Mouse (Mus musculus) limb, embryonic 11.5 days (tissue): Measurements from ENCODE around the gene Trim17. TPM values are rescaled to one million over a fixed set of nuclear protein-coding genes. Genes with fewer than 3 reads are reported as not detected.
A peak's percentile ranks its signal among the peaks of the same experiment; 100 is the strongest.

Experiments used
- ATAC-seq: fragments of 200-750 bp; cut with Nextera tagmentation; 2 replicates; pipeline ENCODE4 v1.8.0; 2017; ENCODE audit warnings: low read depth; ENCODE audit not compliant: insufficient number of reproducible peaks, low FRiP score, low TSS enrichment
- DNase-seq: peaks from one replicate; pipeline ENCODE4 v3.0.0-alpha.2; 2015; ENCODE audit warnings: low spot score
- H3K27ac ChIP-seq: fragments of 300-500 bp; sonication (generic); replicated peaks from 2 replicates; pipeline ENCODE4 v1.5.1; 2014; ENCODE audit warnings: low read depth, mild to moderate bottlenecking, low read length
- H3K27me3 ChIP-seq: fragments of 300-500 bp; sonication (generic); 2 replicates; pipeline ENCODE4 v1.6.1; 2014; ENCODE audit warnings: mild to moderate bottlenecking, low read length, mixed read lengths; ENCODE audit not compliant: control insufficient read depth, insufficient read depth
- H3K36me3 ChIP-seq: fragments of 300-500 bp; sonication (generic); 2 replicates; pipeline ENCODE4 v1.6.1; 2014; ENCODE audit warnings: mild to moderate bottlenecking, low read length, moderate library complexity, mixed read lengths; ENCODE audit not compliant: control insufficient read depth, insufficient read depth
- H3K4me1 ChIP-seq: fragments of 300-500 bp; sonication (generic); 2 replicates; pipeline ENCODE4 v1.6.1; 2014; ENCODE audit warnings: low read length, mixed read lengths; ENCODE audit not compliant: control insufficient read depth, insufficient read depth
- H3K4me2 ChIP-seq: fragments of 300-500 bp; sonication (generic); 2 replicates; pipeline ENCODE4 v1.6.1; 2014; ENCODE audit warnings: low read depth, mild to moderate bottlenecking, moderate library complexity; ENCODE audit not compliant: severe bottlenecking
- H3K4me3 ChIP-seq: fragments of 300-500 bp; sonication (generic); 2 replicates; pipeline ENCODE4 v1.5.1; 2014; ENCODE audit warnings: low read depth, low read length
- H3K9ac ChIP-seq: fragments of 300-500 bp; sonication (generic); 2 replicates; pipeline ENCODE4 v1.6.1; 2014; ENCODE audit warnings: mild to moderate bottlenecking, low read length
- H3K9me3 ChIP-seq: fragments of 300-500 bp; sonication (generic); 2 replicates; pipeline ENCODE4 v1.6.1; 2016; ENCODE audit warnings: low read length; ENCODE audit not compliant: control insufficient read depth
- WGBS: fragments of 180-500 bp; shearing (Covaris S2); extraction: QIAGEN DNeasy Blood & Tissue Kit; methylation state at CpG from one replicate; pipeline ENCODE4 v1.1.7; 2014; 5-methylcytosine and 5-hydroxymethylcytosine counted together
- polyA plus RNA-seq: library from polyadenylated mRNA; unstranded; fragments of >200 nt; fragmentation: Nextera tagmentation; extraction: Ambion mirVana; gene quantifications from 2 replicates; pipeline ENCODE4 v1.2.1, GENCODE M21; 2014

Gene Trim17
- polyA plus RNA-seq, 1 experiment from 2014 or later, result 0.25 TPM

DNA sequence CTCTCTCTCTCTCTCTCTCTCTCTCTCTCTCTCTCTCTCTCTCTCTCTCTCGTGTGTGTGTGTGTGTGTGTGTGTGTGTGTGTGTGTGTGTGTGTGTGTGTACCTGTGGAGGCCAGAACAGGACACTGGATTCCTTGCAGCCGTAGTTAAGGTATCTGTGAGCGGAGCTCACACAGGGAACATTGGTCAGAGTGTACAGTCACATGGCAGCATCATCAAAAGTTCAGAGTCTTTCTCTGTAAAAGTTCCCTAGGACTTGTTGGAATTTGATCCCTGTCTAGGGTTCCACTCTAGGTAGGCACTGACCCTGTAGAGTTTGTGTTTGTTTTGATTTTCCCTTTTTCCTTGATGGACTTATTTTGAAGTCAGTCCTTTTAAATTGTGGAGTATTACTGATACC, 27.8 kb upstream of the Trim17 start:
- no peaks in the 10 kb centered on the region for H3K4me1 ChIP-seq
- no peak for DNase-seq
- no peak for ATAC-seq
- H3K9me3 ChIP-seq, result no peaks in the 10 kb centered on the region
- H3K27me3 ChIP-seq, result no peaks in the 10 kb centered on the region
- no peak overlapping the region for H3K9ac ChIP-seq
- H3K27ac ChIP-seq, result no peak overlapping the region
- H3K4me2 ChIP-seq, result no peak overlapping the region
- WGBS, result 79% methylated on average over 2 of the region's 3 CpGs
- H3K4me3 ChIP-seq, result no peak overlapping the region
- peaks cover 5% of the 10 kb centered on the region; the same call in 1 of the 2 replicates for H3K36me3 ChIP-seq

DNA sequence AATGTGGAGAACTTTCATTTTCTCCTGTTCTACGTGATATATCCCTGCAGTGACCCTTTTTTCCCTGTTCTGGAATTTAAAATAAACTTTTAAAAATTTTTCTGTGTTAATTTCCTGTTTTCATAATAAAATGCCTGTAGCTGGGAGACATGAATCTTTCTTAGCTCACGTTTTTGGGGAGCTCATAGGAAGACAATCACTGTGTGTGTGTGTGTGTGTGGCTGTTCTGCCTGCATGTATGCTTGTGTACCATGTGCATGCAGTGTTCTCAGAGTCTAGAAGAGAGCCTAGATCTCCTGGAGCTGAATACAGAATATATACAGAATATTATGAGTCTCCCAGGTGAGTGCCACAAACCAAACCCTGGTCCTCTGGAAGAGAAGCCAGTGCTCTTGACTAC, 27.4 kb upstream of the Trim17 start:
- no peaks in the 10 kb centered on the region for H3K27me3 ChIP-seq
- no peaks in the 10 kb centered on the region for H3K4me1 ChIP-seq
- ATAC-seq (no peak), DNase-seq (no peak)
- 80% methylated on average over 2 of the region's 2 CpGs for WGBS
- H3K4me3 ChIP-seq, result no peak overlapping the region
- H3K9me3 ChIP-seq, result no peaks in the 10 kb centered on the region
- no peak overlapping the region for H3K4me2 ChIP-seq
- no peak overlapping the region for H3K27ac ChIP-seq
- peaks cover 8% of the 10 kb centered on the region for H3K36me3 ChIP-seq
- H3K9ac ChIP-seq, result no peak overlapping the region

DNA sequence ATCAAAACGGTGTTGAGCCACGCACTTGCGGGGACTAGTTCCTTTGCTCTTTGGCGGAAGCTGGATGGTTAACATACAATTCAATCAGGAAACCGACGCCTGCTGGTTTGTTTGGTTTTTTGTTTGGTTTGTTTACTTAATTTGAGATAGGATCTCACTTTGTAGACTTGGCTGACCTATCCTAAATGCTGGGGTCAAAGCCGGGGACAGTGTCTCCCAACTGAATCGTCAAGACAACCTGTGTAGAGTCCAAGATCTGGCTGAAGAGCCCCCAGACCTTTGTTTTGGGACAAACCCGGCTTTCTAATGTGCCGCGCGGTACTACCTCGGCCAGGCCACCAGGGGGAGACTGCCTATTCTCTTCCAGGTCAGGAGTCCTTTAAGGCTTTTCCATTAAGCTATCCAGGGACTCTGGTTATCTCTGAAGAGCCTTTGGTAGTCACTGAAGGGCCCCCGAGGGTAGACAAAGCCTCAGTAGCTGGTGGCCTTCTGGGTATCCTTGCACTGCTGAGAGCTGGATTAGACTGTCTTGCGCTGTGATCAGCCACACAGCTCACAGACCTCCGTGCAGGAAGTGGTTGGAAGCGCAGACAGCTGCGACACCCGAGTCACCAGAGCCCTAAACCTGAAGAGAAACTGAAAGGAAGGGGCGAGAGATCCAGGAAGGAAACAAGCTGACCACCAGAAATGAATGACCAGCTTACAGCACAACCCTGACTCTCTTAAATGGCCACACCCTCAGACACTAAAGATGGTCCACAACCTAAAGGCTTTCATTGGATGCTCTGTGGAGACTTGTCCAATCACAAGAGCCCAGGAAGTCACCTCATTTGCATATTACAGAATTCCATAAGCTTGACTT, 26.5 kb upstream of the Trim17 start:
- Histone ChIP-seq H3K27me3 (no peaks in the 10 kb centered on the region), H3K36me3 (peaks cover 12% of the 10 kb centered on the region), H3K4me1 (no peaks in the 10 kb centered on the region), H3K4me3 (no peak overlapping the region), H3K9ac (no peak overlapping the region), H3K9me3 (no peaks in the 10 kb centered on the region), H3K4me2 (peak overlapping the region; percentile 12; the same call in 1 of the 2 replicates), H3K27ac (no peak overlapping the region)
- ATAC-seq (no peak), DNase-seq (peak; percentile 85)
- WGBS, result 35% methylated on average over 20 of the region's 20 CpGs

DNA sequence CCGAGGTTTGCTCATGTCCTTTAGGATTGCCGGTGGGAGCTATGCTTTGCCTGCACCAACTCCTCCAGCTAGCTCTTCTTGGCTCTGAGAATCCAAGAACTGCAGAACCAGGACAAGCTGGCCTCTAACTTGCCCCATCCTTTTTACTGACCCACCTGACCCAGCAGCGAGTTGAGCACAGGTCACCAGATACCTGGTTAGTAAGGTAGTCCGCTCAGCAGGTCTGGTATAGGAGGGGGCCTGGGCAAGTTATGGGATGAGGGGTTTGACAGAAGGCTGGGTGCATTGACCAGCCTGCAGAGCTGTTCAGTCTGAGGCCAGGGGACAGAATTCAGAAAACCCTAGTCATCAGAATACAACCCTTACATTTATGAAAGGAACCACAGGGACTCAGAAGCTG, 25.4 kb upstream of the Trim17 start:
- Histone ChIP-seq H3K36me3 (peaks cover 16% of the 10 kb centered on the region), H3K9me3 (no peaks in the 10 kb centered on the region), H3K4me3 (no peak overlapping the region), H3K4me2 (no peak overlapping the region), H3K27me3 (no peaks in the 10 kb centered on the region), H3K4me1 (no peaks in the 10 kb centered on the region), H3K27ac (no peak overlapping the region), H3K9ac (no peak overlapping the region)
- no peak for DNase-seq
- ATAC-seq, result no peak
- 73% methylated on average over 4 of the region's 4 CpGs for WGBS

DNA sequence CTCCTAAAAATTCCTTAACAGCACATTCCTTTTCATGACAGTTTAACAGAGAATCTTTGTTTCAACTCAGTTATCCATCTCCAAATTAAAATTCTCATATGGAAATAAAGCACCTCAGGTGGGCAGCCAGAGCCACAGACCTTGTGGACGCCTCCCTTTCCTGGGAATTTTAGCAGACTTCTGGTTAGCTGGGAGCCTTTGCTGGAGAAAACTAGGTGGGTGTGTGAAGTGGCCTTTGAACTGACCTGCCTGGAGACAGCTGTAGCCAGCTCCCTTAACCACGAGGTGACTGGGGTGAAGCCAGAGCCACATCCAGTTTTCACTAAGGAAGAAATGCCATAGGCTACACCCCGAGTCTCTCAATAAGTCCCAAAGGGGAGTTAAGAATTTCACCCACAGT, 24.8 kb upstream of the Trim17 start:
- Histone ChIP-seq H3K4me2 (no peak overlapping the region), H3K9ac (no peak overlapping the region), H3K27me3 (no peaks in the 10 kb centered on the region), H3K4me1 (no peaks in the 10 kb centered on the region), H3K4me3 (no peak overlapping the region), H3K9me3 (no peaks in the 10 kb centered on the region), H3K36me3 (peaks cover 16% of the 10 kb centered on the region), H3K27ac (no peak overlapping the region)
- WGBS, result 50% methylated on average over 3 of the region's 3 CpGs
- no peak for ATAC-seq
- no peak for DNase-seq

DNA sequence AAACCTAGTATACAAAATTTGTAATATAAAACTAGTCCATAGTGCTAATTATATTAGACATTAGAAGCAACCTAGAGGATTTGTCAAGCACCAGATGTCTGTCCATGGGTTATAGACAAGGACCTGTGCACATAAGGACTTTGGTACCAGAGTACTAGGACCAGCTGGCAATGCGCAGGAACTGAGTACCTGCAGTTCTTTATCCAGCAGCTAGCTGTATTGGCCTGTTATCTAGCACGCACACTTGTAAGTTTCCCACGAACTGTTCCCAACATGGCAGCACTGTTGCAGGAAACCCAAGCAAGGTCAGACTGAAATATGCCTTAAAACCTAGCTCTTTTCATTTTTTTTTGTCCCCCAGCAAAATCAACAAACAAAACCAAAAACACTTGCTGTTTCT, 24.2 kb upstream of the Trim17 start:
- H3K4me1 ChIP-seq, result no peaks in the 10 kb centered on the region
- no peak overlapping the region for H3K27ac ChIP-seq
- H3K36me3 ChIP-seq, result peaks cover 16% of the 10 kb centered on the region
- H3K9ac ChIP-seq, result no peak overlapping the region
- no peak for DNase-seq
- H3K4me2 ChIP-seq, result no peak overlapping the region
- no peak for ATAC-seq
- no peak overlapping the region for H3K4me3 ChIP-seq
- H3K27me3 ChIP-seq, result no peaks in the 10 kb centered on the region
- WGBS, result 91% methylated on average over 3 of the region's 3 CpGs
- no peaks in the 10 kb centered on the region for H3K9me3 ChIP-seq

DNA sequence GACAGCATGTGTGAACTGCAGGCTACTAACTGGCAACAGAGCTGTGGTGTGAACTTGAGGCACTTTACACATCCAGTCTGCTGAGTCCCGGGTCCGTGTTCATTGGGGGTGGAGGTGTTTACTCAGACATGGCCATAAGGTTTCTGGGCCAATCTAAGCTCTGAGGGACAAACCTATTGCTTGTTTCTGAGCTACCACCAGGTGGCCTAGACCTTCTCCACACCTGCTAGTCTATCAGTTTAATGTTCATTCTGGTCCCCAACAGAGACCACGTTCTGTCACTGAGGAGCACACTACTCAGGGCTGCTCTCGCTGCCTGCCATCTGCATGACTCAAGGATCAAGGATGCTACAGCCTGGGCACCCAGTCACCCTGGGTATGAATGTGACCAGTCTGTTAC, 22.9 kb upstream of the Trim17 start:
- Histone ChIP-seq H3K27ac (no peak overlapping the region), H3K4me3 (no peak overlapping the region), H3K9me3 (no peaks in the 10 kb centered on the region), H3K4me1 (no peaks in the 10 kb centered on the region), H3K9ac (no peak overlapping the region), H3K27me3 (no peaks in the 10 kb centered on the region), H3K36me3 (peaks cover 16% of the 10 kb centered on the region), H3K4me2 (no peak overlapping the region)
- WGBS, result 82% methylated on average over 4 of the region's 4 CpGs
- DNase-seq (no peak), ATAC-seq (no peak)

DNA sequence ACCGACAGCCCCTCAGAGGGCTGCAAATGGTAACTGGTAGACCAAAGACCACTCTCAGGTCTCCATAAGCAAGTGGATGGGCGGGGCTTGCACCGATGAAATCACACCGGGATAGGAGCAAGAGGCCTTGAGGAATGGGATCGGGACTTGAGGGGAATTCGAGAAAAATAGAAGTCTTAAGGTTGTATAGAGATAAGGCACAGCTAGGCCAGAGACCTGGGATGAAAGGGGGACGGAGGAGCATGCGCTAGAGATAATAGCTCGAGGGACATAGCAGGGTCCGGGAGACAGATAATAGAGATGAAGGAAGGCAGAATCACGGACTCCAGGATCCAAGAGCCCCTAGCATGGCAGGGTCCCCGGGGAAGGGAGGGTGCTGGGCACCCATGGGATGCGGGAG, 16.6 kb upstream of the Trim17 start:
- DNase-seq (peak; percentile 43), ATAC-seq (no peak; the same call in 1 of the 2 replicates)
- Histone ChIP-seq H3K9me3 (no peaks in the 10 kb centered on the region), H3K9ac (peak overlapping the region; percentile 89), H3K4me3 (peak overlapping the region; percentile 89), H3K4me2 (peak overlapping the region; percentile 92), H3K4me1 (peaks cover 6% of the 10 kb centered on the region), H3K36me3 (peaks cover 3% of the 10 kb centered on the region; the same call in 1 of the 2 replicates), H3K27me3 (no peaks in the 10 kb centered on the region), H3K27ac (no peak overlapping the region)
- WGBS, result 2% methylated on average over 13 of the region's 13 CpGs
